Mouse (Mus musculus): ENCODE measurements around the gene Cnpy4.
"Not testable (repeated sequence)": the region's sequence is repeated elsewhere in the genome, so short reads cannot be mapped to it uniquely, and the experiment has no call there.

The Cnpy4 gene

GRCm38 (mm10) chr5:138207253-138207652 lies 20.0 kb downstream of the Cnpy4 start:
- DNase-seq = no peak

- no peak for DNase-seq
These were observed 20.6 kb downstream of the Cnpy4 start for GRCm38 (mm10) chr5:138207873-138208272.

- not testable (repeated sequence) for DNase-seq
These were observed 29.3 kb downstream of the Cnpy4 start for GRCm38 (mm10) chr5:138216632-138217031.

- DNase-seq = no peak
These were observed 32.6 kb downstream of the Cnpy4 start for GRCm38 (mm10) chr5:138219864-138220263.

- peak; percentile 75 to 78 for DNase-seq
These were observed 34.8 kb downstream of the Cnpy4 start for GRCm38 (mm10) chr5:138222111-138222510.

- DNase-seq = no peak
These were observed 36.0 kb downstream of the Cnpy4 start for GRCm38 (mm10) chr5:138223287-138223686.

- no peak for DNase-seq
These were observed 38.4 kb downstream of the Cnpy4 start, which contains the start of gene Nxpe5 for GRCm38 (mm10) chr5:138225700-138226099. Gene Nxpe5 (plus strand): TSS chr5:138225898.

- no peak for DNase-seq
These were observed 39.2 kb downstream of the Cnpy4 start for GRCm38 (mm10) chr5:138226491-138226890.

- no peak for DNase-seq
These were observed 40.1 kb downstream of the Cnpy4 start for GRCm38 (mm10) chr5:138227367-138227766.

GRCm38 (mm10) chr5:138228026-138228425 lies 40.7 kb downstream of the Cnpy4 start:
- peak in 1 of 2 experiments; percentile 15 for DNase-seq

GRCm38 (mm10) chr5:138229511-138229910 lies 42.2 kb downstream of the Cnpy4 start:
- DNase-seq = no peak

GRCm38 (mm10) chr5:138233778-138234177 lies 46.5 kb downstream of the Cnpy4 start:
- DNase-seq = no peak

- no peak for DNase-seq
These were observed 46.9 kb downstream of the Cnpy4 start for GRCm38 (mm10) chr5:138234224-138234623.

- peak in 1 of 2 experiments; percentile 27 for DNase-seq
These were observed 54.2 kb downstream of the Cnpy4 start for GRCm38 (mm10) chr5:138241511-138241910.

All from lung, adult 18-20 months (tissue).